Mouse (Mus musculus) ES-CJ7 (cell line): ENCODE measurements around the gene Fcgr1.
A peak's percentile ranks its signal among the peaks of the same experiment; 100 is the strongest.
"Not testable (repeated sequence)": the region's sequence is repeated elsewhere in the genome, so short reads cannot be mapped to it uniquely, and the experiment has no call there.

Experiments
- DNase-seq: peaks from one replicate; pipeline ENCODE4 v3.0.0; 2011; ENCODE audit warnings: low read depth, low spot score

The Fcgr1 gene

GRCm38 (mm10) chr3:96327647-96328046 is 33.9 kb upstream of the Fcgr1 start:
- DNase-seq: peak; percentile 58

- DNase-seq: peak; percentile 93
Measured at GRCm38 (mm10) chr3:96327131-96327530, 33.4 kb upstream of the Fcgr1 start.

DNA sequence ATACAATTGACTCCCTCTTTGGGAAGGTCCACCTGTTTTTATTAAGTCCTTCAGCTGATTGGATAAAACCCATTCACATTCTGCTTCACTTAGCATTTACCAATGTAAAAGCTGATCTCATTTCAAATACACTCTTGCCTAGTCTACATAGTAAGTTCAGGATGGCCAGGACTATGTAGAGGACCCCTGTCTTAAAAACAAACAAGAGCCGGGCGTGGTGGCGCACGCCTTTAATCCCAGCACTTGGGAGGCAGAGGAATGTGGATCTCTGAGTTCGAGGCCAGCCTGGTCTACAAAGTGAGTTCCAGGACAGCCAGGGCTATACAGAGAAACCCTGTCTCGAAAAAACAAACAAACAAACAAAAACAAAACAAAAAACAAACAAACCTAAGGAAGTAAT is 30.0 kb upstream of the Fcgr1 start:
- not testable (repeated sequence) for DNase-seq

- peak; percentile 80 for DNase-seq
Measured at GRCm38 (mm10) chr3:96322609-96323008, 28.8 kb upstream of the Fcgr1 start.

- DNase-seq: peak; percentile 90
Measured at GRCm38 (mm10) chr3:96321891-96322290, 28.1 kb upstream of the Fcgr1 start.

- DNase-seq: not testable (repeated sequence)
Measured at GRCm38 (mm10) chr3:96320003-96320402, 26.2 kb upstream of the Fcgr1 start.

- DNase-seq: peak; percentile 85
Measured at GRCm38 (mm10) chr3:96312341-96313098, 18.8 kb upstream of the Fcgr1 start.

DNA sequence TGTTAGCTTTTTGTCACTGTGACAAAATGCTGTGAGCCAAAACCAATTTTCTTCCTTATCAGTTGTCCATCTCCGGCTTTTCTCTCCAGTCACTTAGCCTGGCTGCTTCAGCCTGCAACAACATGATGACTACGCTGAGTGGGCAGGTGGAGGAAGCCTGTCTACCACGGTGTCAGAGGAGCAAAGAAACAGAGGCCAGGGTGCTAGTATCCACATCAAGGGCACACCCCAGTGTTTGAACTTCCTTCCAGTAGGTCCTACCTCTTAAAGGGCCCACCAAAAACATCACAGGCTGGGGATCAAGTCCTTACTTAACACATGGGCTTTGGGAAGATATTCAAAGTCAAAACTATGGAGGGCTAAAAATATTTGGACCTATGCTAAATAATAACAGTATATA is 15.7 kb upstream of the Fcgr1 start:
- DNase-seq: no peak

- no peak for DNase-seq
Measured at GRCm38 (mm10) chr3:96306506-96306905, 12.7 kb upstream of the Fcgr1 start.

GRCm38 (mm10) chr3:96302076-96302475 is 8.3 kb upstream of the Fcgr1 start:
- no peak for DNase-seq

DNA sequence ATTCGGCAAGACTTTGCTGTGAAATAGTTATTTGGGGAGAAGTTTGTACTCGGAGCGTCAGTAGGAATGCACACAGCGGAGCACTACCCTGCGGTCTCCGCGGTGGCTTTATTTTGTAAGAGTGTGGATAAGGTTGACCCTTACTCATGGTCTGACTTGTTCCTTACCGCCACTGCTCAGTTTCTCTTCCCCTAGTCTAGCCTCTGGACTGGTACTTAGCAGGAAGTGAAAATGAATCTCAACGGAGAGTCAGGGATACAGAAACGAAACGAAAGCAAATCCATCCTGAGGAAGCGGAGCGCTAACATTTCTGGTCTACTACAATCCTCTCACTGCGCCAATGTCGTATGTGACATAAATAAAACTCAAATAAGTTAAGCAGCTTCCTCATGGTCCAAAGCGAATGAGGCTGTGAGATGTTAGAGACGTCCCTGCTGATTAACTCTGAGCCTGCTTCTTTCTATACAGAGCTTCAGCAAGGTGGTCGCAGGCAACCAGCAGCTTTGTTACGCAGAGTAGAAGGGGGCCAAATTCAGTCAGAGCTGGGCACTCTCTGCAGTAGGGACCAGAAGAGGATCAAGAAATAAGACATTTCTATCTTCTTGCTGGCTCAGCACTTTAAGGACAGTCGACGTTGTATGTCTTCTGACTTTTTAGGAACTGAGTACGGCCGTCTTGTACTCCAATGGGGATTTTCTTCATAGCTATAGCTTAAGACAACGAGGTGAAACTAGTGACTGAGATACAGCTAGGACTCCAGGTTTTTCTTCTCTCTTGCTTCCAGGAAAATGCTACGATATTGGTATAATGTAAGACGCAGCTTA is 7.1 kb upstream of the Fcgr1 start:
- no peak for DNase-seq

DNA sequence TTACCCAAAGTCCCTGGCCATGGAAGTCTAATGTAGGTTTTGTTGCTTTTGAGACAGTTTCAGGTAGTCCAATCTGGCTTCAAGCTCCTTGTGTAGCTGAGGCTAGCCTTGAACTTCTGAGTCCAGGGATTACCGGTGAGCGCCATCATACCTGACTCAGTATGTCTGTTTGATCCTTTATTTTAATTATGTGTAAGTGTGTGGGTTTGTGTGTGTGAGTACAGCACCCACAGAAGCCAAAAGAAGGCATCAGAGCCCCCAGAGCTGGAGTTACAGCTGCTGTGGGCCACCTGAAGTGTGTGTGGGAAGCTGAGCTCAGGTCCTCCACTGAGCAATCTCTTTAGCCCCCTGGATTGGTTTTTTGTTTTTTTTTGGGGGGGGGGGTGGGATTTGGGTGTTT is 5.8 kb upstream of the Fcgr1 start:
- DNase-seq: no peak

DNA sequence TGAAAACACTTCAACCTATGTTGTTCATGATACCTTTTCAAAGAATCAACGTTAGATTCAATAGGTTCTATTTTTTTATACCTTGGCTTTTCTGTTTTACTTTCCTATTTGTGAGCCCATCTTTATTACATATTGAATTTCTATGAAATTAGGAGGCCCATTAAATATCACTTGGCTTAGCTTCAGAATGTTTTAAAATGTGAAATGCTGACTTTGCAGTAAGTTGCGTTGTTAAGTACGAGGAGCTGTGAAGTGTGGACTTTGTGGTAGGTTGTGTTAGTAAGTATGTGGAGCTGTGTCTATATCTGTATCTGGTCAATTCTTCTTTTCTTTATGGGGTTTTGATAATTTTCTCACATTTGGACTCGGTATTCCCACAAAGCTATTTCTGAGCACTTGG is 4.6 kb upstream of the Fcgr1 start:
- DNase-seq: no peak

- DNase-seq: no peak
Measured at GRCm38 (mm10) chr3:96293368-96293767, 401 bp downstream of the Fcgr1 start.

- DNase-seq: peak; percentile 75
Measured at GRCm38 (mm10) chr3:96292641-96293040, 1.1 kb downstream of the Fcgr1 start.

DNA sequence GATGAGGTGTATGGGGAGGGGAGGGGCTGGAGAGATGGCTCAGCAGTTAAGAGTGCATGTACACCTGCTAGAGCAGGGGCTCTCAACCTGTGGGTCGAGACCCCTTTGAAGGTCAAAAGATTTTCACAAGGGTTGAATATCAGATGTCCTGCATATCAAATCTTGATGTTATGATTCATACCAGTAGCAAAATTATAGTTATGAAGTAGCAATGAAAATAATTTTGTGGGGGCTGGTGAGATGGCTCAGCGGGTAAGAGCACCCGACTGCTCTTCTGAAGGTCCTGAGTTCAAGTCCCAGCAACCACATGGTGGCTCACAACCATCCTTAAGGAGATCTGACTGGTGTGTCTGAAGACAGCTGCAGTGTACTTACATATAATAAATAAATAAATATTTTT is 3.0 kb downstream of the Fcgr1 start:
- DNase-seq: not testable (repeated sequence)

DNA sequence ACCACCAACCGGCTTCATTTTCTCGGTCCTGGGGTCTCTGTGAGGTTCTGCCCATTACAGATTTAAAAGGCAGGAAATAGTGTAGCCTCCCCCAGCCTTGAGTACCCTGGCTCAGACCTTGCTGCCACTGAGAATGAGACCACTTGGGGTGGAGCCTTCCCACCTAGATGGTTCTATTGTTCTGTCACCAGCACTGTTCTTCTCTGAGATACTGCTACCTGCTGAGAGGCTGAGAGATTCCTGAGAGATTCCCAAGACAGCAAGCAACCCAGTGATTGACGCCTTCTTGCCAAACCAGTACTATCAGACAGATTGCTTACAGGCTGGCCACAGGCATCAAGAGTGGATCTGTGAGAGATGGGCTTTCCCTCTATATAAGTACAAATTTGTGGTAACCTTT is 4.6 kb downstream of the Fcgr1 start:
- peak; percentile 91 for DNase-seq

- not testable (repeated sequence) for DNase-seq
Measured at GRCm38 (mm10) chr3:96287334-96287733, 6.4 kb downstream of the Fcgr1 start.

GRCm38 (mm10) chr3:96284457-96284856 is 9.3 kb downstream of the Fcgr1 start:
- peak; percentile 73 for DNase-seq

DNA sequence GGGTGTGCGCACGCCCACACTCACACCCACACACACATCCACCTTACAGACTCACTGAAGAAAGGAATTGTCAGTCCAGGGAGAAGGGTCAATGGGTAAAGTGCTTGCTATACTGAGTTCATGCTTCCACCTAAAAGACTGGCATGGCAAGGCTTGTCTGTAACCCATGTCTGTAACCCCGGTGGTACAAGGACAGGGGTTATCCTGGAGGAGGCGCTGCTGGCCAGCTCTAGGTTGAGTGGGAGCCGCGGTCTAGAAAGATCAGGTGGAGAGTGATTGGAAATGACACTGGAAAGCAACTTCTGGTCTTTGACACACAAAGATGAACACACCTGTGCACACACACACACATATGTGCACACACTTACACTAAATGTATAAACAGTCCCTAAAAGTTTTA is 13.1 kb downstream of the Fcgr1 start:
- DNase-seq: peak; percentile 54

DNA sequence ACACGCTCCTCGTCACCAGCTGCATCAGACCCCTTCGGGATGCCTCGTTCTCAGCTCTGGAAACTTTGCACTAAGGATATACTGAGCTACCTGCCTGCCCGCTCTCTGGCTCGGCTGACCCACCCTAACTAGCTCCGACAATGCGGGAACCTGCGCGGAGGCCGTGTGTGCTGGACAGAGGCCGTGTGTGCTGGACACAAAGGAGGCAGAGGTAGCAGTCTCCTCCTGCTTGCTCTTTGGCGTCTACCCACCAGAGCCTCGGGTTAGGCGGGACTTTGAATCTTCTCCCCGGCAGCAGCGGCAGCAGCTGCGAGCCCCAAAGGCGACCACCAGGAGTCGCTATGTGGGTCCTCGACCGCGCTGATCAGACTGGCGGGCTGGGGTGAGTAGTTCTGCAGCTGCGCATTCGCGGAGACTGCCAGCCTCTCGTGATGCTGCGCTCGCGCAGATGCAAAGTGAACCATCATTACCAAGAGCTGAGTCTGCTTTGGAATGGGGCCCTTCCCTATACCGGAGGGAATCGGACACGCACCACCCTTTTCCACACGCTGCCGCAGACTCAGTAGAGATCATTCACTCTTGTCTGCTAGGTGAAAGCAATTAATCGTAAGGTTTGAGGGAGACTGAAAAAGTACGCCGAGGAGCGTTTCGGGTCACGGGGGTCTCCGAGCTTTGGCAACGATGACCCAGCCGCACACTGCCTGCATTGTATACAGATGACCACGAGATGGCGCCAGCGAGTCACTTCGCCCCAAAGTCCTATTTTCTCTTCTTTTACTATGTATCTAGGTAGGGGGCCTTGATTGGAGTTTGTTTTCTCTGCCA is 15.8 kb downstream of the Fcgr1 start:
- DNase-seq: peak; percentile 97

DNA sequence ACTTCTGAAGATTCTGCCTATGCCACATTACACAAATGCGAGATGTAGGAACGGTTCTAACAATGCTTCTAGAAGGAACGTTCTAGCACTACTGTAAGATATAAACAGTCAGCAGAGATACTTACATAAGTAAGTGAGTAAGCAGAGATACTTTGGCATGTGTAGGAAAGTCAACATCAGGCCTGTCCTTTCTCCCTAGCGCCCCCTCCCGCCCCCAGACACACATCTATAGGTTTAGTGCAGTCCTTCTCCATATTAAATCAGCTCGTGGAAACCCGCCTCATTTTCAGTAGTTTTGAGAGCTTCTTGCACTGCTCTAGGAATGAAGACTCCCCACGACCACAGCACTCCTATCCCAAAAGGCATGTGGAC is 16.4 kb downstream of the Fcgr1 start:
- DNase-seq: peak; percentile 75
